Mouse (Mus musculus) embryo, embryonic 9.5 days (tissue): ENCODE data around the gene Mccc1.

Source experiments
- DNase-seq: peaks from one replicate; pipeline ENCODE4 v3.0.0-alpha.2; 2017; ENCODE audit errors: extremely low spot score

Mccc1 gene

GRCm38 (mm10) chr3:36000275-36001239, at the start of gene Mccc1:
Mccc1 (minus strand) TSS chr3:36000678.
- peak; percentile 93 for DNase-seq

GRCm38 (mm10) chr3:36049106-36049505, 48.6 kb upstream of the Mccc1 start:
- DNase-seq = no peak

GRCm38 (mm10) chr3:36045086-36045485, 44.6 kb upstream of the Mccc1 start:
- DNase-seq = no peak

- DNase-seq = no peak
These were observed 44.0 kb upstream of the Mccc1 start for GRCm38 (mm10) chr3:36044520-36044919.

GRCm38 (mm10) chr3:36031740-36032510, 31.4 kb upstream of the Mccc1 start:
- DNase-seq = no peak

GRCm38 (mm10) chr3:36029993-36030392, 29.5 kb upstream of the Mccc1 start:
- no peak for DNase-seq

- DNase-seq = no peak
These were observed 25.3 kb upstream of the Mccc1 start for GRCm38 (mm10) chr3:36025732-36026131.

- DNase-seq = no peak
These were observed 10.8 kb upstream of the Mccc1 start for GRCm38 (mm10) chr3:36011239-36011638.

- no peak for DNase-seq
These were observed 8.1 kb upstream of the Mccc1 start for GRCm38 (mm10) chr3:36008411-36009154.

GRCm38 (mm10) chr3:36004028-36004895, 3.8 kb upstream of the Mccc1 start:
- no peak for DNase-seq

- no peak for DNase-seq
These were observed 5.6 kb downstream of the Mccc1 start for GRCm38 (mm10) chr3:35994552-35995531.

- DNase-seq = no peak
These were observed 9.8 kb downstream of the Mccc1 start for GRCm38 (mm10) chr3:35990715-35991114.

- DNase-seq = no peak
These were observed 12.4 kb downstream of the Mccc1 start for GRCm38 (mm10) chr3:35988031-35988430.

- DNase-seq = no peak
These were observed 14.2 kb downstream of the Mccc1 start for GRCm38 (mm10) chr3:35986266-35986665.

GRCm38 (mm10) chr3:35973551-35973950, 26.9 kb downstream of the Mccc1 start:
- peak; percentile 19 for DNase-seq

- peak; percentile 15 for DNase-seq
These were observed 27.5 kb downstream of the Mccc1 start for GRCm38 (mm10) chr3:35972985-35973384.

- no peak for DNase-seq
These were observed 29.3 kb downstream of the Mccc1 start for GRCm38 (mm10) chr3:35971149-35971548.

GRCm38 (mm10) chr3:35970441-35970840, 30.0 kb downstream of the Mccc1 start:
- DNase-seq = no peak

GRCm38 (mm10) chr3:35967366-35967921, 33.0 kb downstream of the Mccc1 start:
- no peak for DNase-seq
